Mouse (Mus musculus) lung, adult 2 months (tissue): ENCODE measurements around the gene Gm3435. TPM values are rescaled to one million over a fixed set of nuclear protein-coding genes. Genes with fewer than 3 reads are reported as not detected.

Experiments used
- DNase-seq: peaks from one replicate; pipeline ENCODE4 v3.0.0; 2022
- H3K4me1 ChIP-seq: fragments of 200-500 bp; 2 replicates; pipeline ENCODE4 v1.6.1; 2011; ENCODE audit warnings: low read length; ENCODE audit not compliant: control insufficient read depth, insufficient read depth
- H3K4me3 ChIP-seq: fragments of 200-500 bp; replicated peaks from 2 replicates; pipeline ENCODE3; 2011; ENCODE audit warnings: low read depth, mild to moderate bottlenecking, control low read depth, low read length; ENCODE audit errors: extremely low read depth
- CTCF ChIP-seq: fragments of 200-500 bp; IDR thresholded peaks from 2 replicates; pipeline ENCODE4 v1.5.1; 2011; ENCODE audit warnings: mild to moderate bottlenecking, low read length, control low read depth; ENCODE audit not compliant: insufficient read depth
- POLR2A ChIP-seq: fragments of 200-500 bp; IDR thresholded peaks from 2 replicates; pipeline ENCODE4 v1.6.1; 2011; ENCODE audit warnings: low read depth, mild to moderate bottlenecking, control low read depth, low read length, borderline replicate concordance; ENCODE audit errors: extremely low read depth
- WGBS: fragments of 180-500 bp; shearing (Covaris S2); methylation state at CpG from one replicate; pipeline ENCODE4 v1.1.7; 2018; 5-methylcytosine and 5-hydroxymethylcytosine counted together
- polyA plus RNA-seq: library from polyadenylated mRNA; depleted of rRNA; stranded (reverse); fragments of >200 nt; gene quantifications from 2 replicates; pipeline ENCODE4 v1.2.3, GENCODE M21; 2012; rRNA removed

Gene Gm3435
- polyA plus RNA-seq, 1 experiment: 3.1 TPM

GRCm38 (mm10) chr17:15055925-15056324, 45.9 kb downstream of the Gm3435 start:
- no peak for TF ChIP-seq POLR2A
- TF ChIP-seq CTCF: no peak
- H3K4me1 ChIP-seq: no peaks in the 10 kb centered on the region
- 73% methylated on average over 4 of the region's 4 CpGs for WGBS
- no peak overlapping the region for H3K4me3 ChIP-seq
- DNase-seq: no peak

- TF ChIP-seq CTCF: no peak
- TF ChIP-seq POLR2A: no peak
- DNase-seq: no peak
- WGBS: 73% methylated on average over 5 of the region's 5 CpGs
- H3K4me3 ChIP-seq: no peak overlapping the region
- no peaks in the 10 kb centered on the region for H3K4me1 ChIP-seq
Observed at GRCm38 (mm10) chr17:15058161-15058591, 48.2 kb downstream of the Gm3435 start.

- no peak for DNase-seq
- no peaks in the 10 kb centered on the region for H3K4me1 ChIP-seq
- TF ChIP-seq CTCF (no peak), POLR2A (no peak)
- no peak overlapping the region for H3K4me3 ChIP-seq
- WGBS: 95% methylated on average over 14 of the region's 14 CpGs
Observed at GRCm38 (mm10) chr17:15059646-15060045, 49.7 kb downstream of the Gm3435 start.

GRCm38 (mm10) chr17:15060356-15060755, 50.4 kb downstream of the Gm3435 start:
- no peak overlapping the region for H3K4me3 ChIP-seq
- TF ChIP-seq CTCF: no peak
- no peak for TF ChIP-seq POLR2A
- H3K4me1 ChIP-seq: no peaks in the 10 kb centered on the region
- 89% methylated on average over 6 of the region's 6 CpGs for WGBS
- DNase-seq: no peak

- Histone ChIP-seq H3K4me3 (no peak overlapping the region), H3K4me1 (peaks cover 5% of the 10 kb centered on the region)
- WGBS: 43% methylated on average over 13 of the region's 13 CpGs
- peak; percentile 64 for DNase-seq
- peak; percentile 17; the same call in 1 of the 2 replicates for TF ChIP-seq CTCF
- TF ChIP-seq POLR2A: no peak
Observed at GRCm38 (mm10) chr17:15065391-15066024, 55.5 kb downstream of the Gm3435 start.

GRCm38 (mm10) chr17:15066066-15066465, 56.1 kb downstream of the Gm3435 start:
- Histone ChIP-seq H3K4me1 (peaks cover 5% of the 10 kb centered on the region), H3K4me3 (no peak overlapping the region)
- TF ChIP-seq POLR2A (no peak), CTCF (no peak)
- WGBS: 66% methylated on average over 6 of the region's 6 CpGs
- no peak for DNase-seq

- WGBS: 89% methylated on average over 1 of the region's 1 CpGs
- no peak overlapping the region for H3K4me3 ChIP-seq
- no peak for DNase-seq
- TF ChIP-seq CTCF (no peak), POLR2A (no peak)
- peaks cover 5% of the 10 kb centered on the region for H3K4me1 ChIP-seq
Observed at GRCm38 (mm10) chr17:15066911-15067310, 56.9 kb downstream of the Gm3435 start.

GRCm38 (mm10) chr17:15068040-15068792, 58.2 kb downstream of the Gm3435 start:
- 60% methylated on average over 8 of the region's 8 CpGs for WGBS
- Histone ChIP-seq H3K4me3 (no peak overlapping the region), H3K4me1 (peaks cover 5% of the 10 kb centered on the region)
- TF ChIP-seq CTCF (no peak), POLR2A (no peak)
- DNase-seq: no peak

GRCm38 (mm10) chr17:15069124-15069523, 59.1 kb downstream of the Gm3435 start:
- Histone ChIP-seq H3K4me1 (peaks cover 7% of the 10 kb centered on the region), H3K4me3 (no peak overlapping the region)
- WGBS: 43% methylated on average over 2 of the region's 2 CpGs
- TF ChIP-seq CTCF: no peak
- TF ChIP-seq POLR2A: no peak
- no peak for DNase-seq

Other genes starting within 250 kb of the Gm3435 start
- 8.8 and 9.0 TPM in 2 replicates for gene Wdr27, start 67.0 kb upstream of the Gm3435 start, polyA plus RNA-seq
- 16.8 and 22.2 TPM in 2 replicates for gene 1600012H06Rik, start 67.0 kb upstream of the Gm3435 start, polyA plus RNA-seq
- gene Phf10, start 48.9 kb upstream of the Gm3435 start, polyA plus RNA-seq: 12.9 and 23.9 TPM in 2 replicates
- gene 9030025P20Rik, start 31.7 kb upstream of the Gm3435 start, polyA plus RNA-seq: 7.7 and 13.8 TPM in 2 replicates
- 0.73 and 1.2 TPM in 2 replicates for gene Gm3417, start 31.4 kb upstream of the Gm3435 start, polyA plus RNA-seq
- gene Ermard, start 31.0 kb downstream of the Gm3435 start, polyA plus RNA-seq: 31.6 and 50.8 TPM in 2 replicates
- gene Tcte3, start 31.3 kb downstream of the Gm3435 start, polyA plus RNA-seq: 0.19 TPM in 1 of 2 replicates, not detected in the other
- 0.51 and 0.90 TPM in 2 replicates for gene Gm3448, start 31.4 kb downstream of the Gm3435 start, polyA plus RNA-seq